Mouse (Mus musculus) C2C12 (cell line): ENCODE results near the gene Akr1b10.

Experiments
- CEBPB ChIP-seq: IDR thresholded peaks from one replicate; pipeline ENCODE4 v1.6.1; 2011; ENCODE audit warnings: low read depth, mild to moderate bottlenecking, control low read depth, moderate library complexity
- CTCF ChIP-seq: IDR thresholded peaks from one replicate; pipeline ENCODE4 v1.5.1; 2011; ENCODE audit not compliant: control insufficient read depth, insufficient read depth, insufficient read length
- FOSL1 ChIP-seq: IDR thresholded peaks from one replicate; pipeline ENCODE4 v1.8.0; 2011; ENCODE audit warnings: mild to moderate bottlenecking, low read length; ENCODE audit not compliant: poor library complexity, insufficient read depth, severe bottlenecking
- MAX ChIP-seq: IDR thresholded peaks from one replicate; pipeline ENCODE4 v1.6.1; 2011; ENCODE audit warnings: mild to moderate bottlenecking, control low read depth
- MYOD1 ChIP-seq: IDR thresholded peaks from one replicate; pipeline ENCODE4 v1.6.1; 2011; ENCODE audit warnings: low read depth; ENCODE audit not compliant: control insufficient read depth, insufficient read length
- MYOG ChIP-seq: IDR thresholded peaks from one replicate; pipeline ENCODE4 v1.6.1; 2011; ENCODE audit not compliant: control insufficient read depth, insufficient read length; ENCODE audit errors: extremely low read depth
- USF1 ChIP-seq: IDR thresholded peaks from one replicate; pipeline ENCODE4 v1.6.1; 2011; ENCODE audit warnings: low read depth, mild to moderate bottlenecking, control low read depth, moderate library complexity

- TF ChIP-seq CTCF: no peak
- no peak for TF ChIP-seq MYOD1
- no peak for TF ChIP-seq CEBPB
- TF ChIP-seq MYOG: no peak
- no peak for TF ChIP-seq FOSL1
- no peak for TF ChIP-seq USF1
- no peak for TF ChIP-seq MAX
Observed at GRCm38 (mm10) chr6:34334673-34335072, 49.3 kb upstream of the Akr1b10 start.
